Mouse (Mus musculus): ENCODE measurements around the gene Foxj3. TPM values are rescaled to one million over a fixed set of nuclear protein-coding genes. Genes with fewer than 3 reads are reported as not detected.
"Not testable (repeated sequence)": the region's sequence is repeated elsewhere in the genome, so short reads cannot be mapped to it uniquely, and the experiment has no call there.

Foxj3 gene
- polyA plus RNA-seq, 1 experiment: 2.4 TPM

GRCm38 (mm10) chr4:119599605-119600004 is 62.8 kb downstream of the Foxj3 start:
- no peak overlapping the region for H3K4me3 ChIP-seq (replicated peaks)
- no peaks in the 10 kb centered on the region for H3K27me3 ChIP-seq (replicated peaks)
- no peaks in the 10 kb centered on the region for H3K9me3 ChIP-seq
- H3K4me1 ChIP-seq: peaks cover 4% of the 10 kb centered on the region; the same call in 1 of the 2 replicates
- TF ChIP-seq GATA1 (IDR thresholded peaks at IDR 0.05; ENCODE audit: borderline replicate concordance, low read length) (no peak), FLI1 (IDR thresholded peaks at IDR 0.05; ENCODE audit: low read length) (no peak)
- peaks cover 26% of the 10 kb centered on the region for H3K36me3 ChIP-seq (replicated peaks; ENCODE audit: low read length)

- H3K4me3 ChIP-seq (replicated peaks): peak overlapping the region; percentile 38
- peaks cover 36% of the 10 kb centered on the region for H3K36me3 ChIP-seq (replicated peaks; ENCODE audit: low read length)
- peaks cover 27% of the 10 kb centered on the region for H3K4me1 ChIP-seq
- no peaks in the 10 kb centered on the region for H3K9me3 ChIP-seq
- TF ChIP-seq GATA1 (IDR thresholded peaks at IDR 0.05; ENCODE audit: borderline replicate concordance, low read length): no peak
- no peak for TF ChIP-seq FLI1 (IDR thresholded peaks at IDR 0.05; ENCODE audit: low read length)
- H3K27me3 ChIP-seq (replicated peaks): no peaks in the 10 kb centered on the region
Measured at GRCm38 (mm10) chr4:119609488-119609887, 72.7 kb downstream of the Foxj3 start.

DNA sequence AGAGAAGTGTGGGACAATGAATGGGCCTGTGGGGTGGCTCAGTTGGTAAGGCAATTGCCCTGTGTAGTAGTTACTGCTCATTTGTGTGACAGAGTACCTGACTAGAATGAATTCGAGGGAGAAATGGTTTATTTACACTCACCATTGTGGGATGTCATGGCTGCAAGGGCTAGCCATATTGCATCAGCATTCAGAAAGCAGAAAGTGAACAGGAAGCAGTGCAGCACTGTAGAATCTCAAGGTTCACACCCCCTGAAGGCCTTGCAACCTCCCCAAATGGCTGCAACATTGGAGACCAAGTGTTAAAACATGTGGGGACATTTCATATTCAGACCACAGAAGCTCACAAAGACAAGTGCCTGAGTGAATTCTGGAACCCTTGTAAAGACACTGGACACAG is 77.3 kb downstream of the Foxj3 start:
- Histone ChIP-seq H3K27me3 (replicated peaks) (no peaks in the 10 kb centered on the region), H3K36me3 (replicated peaks; ENCODE audit: low read length) (peaks cover 32% of the 10 kb centered on the region), H3K4me1 (peaks cover 24% of the 10 kb centered on the region), H3K9me3 (no peaks in the 10 kb centered on the region), H3K4me3 (replicated peaks) (no peak overlapping the region)
- TF ChIP-seq GATA1 (IDR thresholded peaks at IDR 0.05; ENCODE audit: borderline replicate concordance, low read length) (no peak), FLI1 (IDR thresholded peaks at IDR 0.05; ENCODE audit: low read length) (no peak)

DNA sequence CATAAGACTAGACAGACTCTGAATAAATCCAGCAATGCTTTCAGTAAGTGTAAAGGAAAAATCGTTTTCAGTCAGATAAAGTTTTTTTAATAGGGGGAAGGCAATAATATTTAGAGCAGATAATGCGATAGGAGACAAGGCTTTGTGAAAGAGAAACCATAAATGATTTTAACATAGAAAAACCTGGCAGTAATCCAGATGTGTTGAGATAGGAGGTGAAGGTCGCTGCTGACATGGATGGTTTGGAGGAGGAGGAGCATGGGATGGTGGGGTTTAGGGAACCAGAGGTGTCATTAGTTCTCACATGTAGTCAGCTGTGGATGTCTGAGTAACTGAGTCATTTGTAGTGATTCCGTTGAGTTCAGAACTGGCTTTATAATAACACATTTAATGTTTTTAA is 77.9 kb downstream of the Foxj3 start:
- H3K36me3 ChIP-seq (replicated peaks; ENCODE audit: low read length): peaks cover 36% of the 10 kb centered on the region
- no peaks in the 10 kb centered on the region for H3K27me3 ChIP-seq (replicated peaks)
- TF ChIP-seq FLI1 (IDR thresholded peaks at IDR 0.05; ENCODE audit: low read length) (no peak), GATA1 (IDR thresholded peaks at IDR 0.05; ENCODE audit: borderline replicate concordance, low read length) (no peak)
- H3K4me3 ChIP-seq (replicated peaks): no peak overlapping the region
- peaks cover 18% of the 10 kb centered on the region for H3K4me1 ChIP-seq
- H3K9me3 ChIP-seq: no peaks in the 10 kb centered on the region

DNA sequence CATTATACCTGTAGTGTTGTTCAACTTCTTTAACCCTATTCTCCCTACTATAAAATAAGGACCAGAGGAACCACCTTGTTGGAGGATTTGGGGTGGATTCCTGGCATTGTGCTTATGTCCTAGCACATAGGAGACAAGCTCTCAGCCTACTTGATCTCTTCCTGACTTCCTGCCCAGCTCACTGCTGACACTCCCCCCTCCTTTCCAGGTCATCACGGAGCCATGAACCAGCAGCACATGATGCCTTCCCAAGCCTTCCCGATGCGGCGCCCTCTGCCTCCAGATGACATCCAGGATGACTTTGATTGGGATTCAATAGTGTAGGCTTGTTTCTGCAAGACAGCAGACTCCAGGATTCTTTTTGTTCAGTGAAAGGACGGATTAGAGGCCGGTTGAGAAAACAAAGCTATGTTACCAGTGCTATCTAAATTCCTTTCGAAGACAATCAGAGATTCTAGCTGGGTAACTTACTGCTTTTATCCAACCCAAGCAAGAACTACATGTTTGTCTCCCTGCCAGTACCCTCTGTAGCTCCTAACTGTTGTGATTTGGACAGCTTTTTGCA is 89.4 kb downstream of the Foxj3 start:
- TF ChIP-seq GATA1 (IDR thresholded peaks at IDR 0.05; ENCODE audit: borderline replicate concordance, low read length): no peak
- no peak for TF ChIP-seq FLI1 (IDR thresholded peaks at IDR 0.05; ENCODE audit: low read length)
- H3K27me3 ChIP-seq (replicated peaks): no peaks in the 10 kb centered on the region
- no peak overlapping the region for H3K4me3 ChIP-seq (replicated peaks)
- H3K36me3 ChIP-seq (replicated peaks; ENCODE audit: low read length): peaks cover 75% of the 10 kb centered on the region
- H3K9me3 ChIP-seq: no peaks in the 10 kb centered on the region
- H3K4me1 ChIP-seq: peaks cover 6% of the 10 kb centered on the region

DNA sequence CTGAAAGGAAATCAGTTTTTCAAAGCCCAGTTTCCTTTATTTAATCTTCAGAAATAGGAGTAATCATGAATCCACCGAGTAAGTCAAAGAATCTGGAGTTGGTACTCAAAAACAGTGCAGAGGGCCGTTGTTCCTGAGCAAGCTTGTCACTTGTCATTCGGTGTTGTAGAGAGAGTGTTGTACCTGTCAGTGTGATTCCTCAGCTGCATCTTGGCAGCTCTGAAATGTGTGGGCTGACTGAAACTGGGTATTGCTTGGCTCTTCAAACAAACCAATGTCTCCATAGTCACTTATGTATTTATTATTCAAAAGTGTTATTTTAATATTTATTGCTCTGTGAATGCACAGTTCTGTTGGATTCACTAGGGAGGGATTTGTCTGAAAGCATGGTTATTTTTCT is 90.1 kb downstream of the Foxj3 start:
- Histone ChIP-seq H3K4me3 (replicated peaks) (no peak overlapping the region), H3K27me3 (replicated peaks) (no peaks in the 10 kb centered on the region), H3K36me3 (replicated peaks; ENCODE audit: low read length) (peaks cover 69% of the 10 kb centered on the region), H3K4me1 (peaks cover 13% of the 10 kb centered on the region), H3K9me3 (no peaks in the 10 kb centered on the region)
- TF ChIP-seq FLI1 (IDR thresholded peaks at IDR 0.05; ENCODE audit: low read length): no peak
- no peak for TF ChIP-seq GATA1 (IDR thresholded peaks at IDR 0.05; ENCODE audit: borderline replicate concordance, low read length)

- Histone ChIP-seq H3K36me3 (replicated peaks; ENCODE audit: low read length) (peaks cover 68% of the 10 kb centered on the region), H3K4me3 (replicated peaks) (no peak overlapping the region), H3K27me3 (replicated peaks) (no peaks in the 10 kb centered on the region), H3K9me3 (no peaks in the 10 kb centered on the region), H3K4me1 (peaks cover 18% of the 10 kb centered on the region)
- TF ChIP-seq FLI1 (IDR thresholded peaks at IDR 0.05; ENCODE audit: low read length) (no peak), GATA1 (IDR thresholded peaks at IDR 0.05; ENCODE audit: borderline replicate concordance, low read length) (no peak)
Measured at GRCm38 (mm10) chr4:119627317-119627716, 90.5 kb downstream of the Foxj3 start.

- H3K9me3 ChIP-seq; H3K4me3 ChIP-seq (replicated peaks); H3K27me3 ChIP-seq (replicated peaks): not testable (repeated sequence)
- peaks cover 67% of the 10 kb centered on the region for H3K36me3 ChIP-seq (replicated peaks; ENCODE audit: low read length)
- peaks cover 28% of the 10 kb centered on the region for H3K4me1 ChIP-seq
Measured at GRCm38 (mm10) chr4:119628363-119628762, 91.6 kb downstream of the Foxj3 start.

DNA sequence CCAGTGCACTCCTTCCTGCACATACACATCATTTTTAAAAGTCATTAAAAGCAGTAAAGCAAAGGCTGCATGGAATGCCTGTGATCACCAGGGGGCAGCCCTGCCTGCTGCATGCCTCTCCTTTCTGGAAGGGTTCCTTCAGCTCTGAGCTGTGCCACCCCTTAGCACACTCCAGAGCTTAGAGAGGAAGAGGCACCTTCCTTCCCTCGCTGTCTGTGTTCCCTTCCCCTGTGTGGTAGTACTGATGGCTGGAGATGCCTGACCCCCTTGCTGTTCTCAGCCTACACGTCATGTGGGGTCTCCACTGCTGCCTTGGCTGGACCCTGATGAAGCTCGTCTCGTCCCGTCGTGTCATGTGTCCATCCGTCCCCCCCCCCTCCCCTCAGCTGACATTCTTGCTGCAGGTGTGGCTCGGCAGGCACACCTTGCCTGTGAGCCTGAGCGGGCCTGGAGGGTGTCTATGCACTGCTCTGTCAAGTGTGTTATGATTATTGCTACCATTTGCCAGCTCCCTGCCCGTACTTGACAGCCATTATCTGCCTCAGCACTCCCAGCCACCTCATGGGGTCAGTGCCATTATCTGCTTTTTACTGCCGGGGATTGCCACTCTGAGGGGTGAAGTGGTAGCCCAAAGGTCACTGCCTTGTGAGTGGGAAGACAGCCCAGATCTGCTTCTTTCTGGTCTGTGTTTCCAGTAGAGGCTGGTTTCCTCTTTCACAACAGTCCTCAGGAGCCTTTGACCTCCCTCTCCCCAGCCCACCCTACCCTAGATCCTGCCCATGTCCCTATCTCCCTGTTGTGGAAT is 94.5 kb downstream of the Foxj3 start:
- Histone ChIP-seq H3K4me3 (replicated peaks) (peak overlapping the region; percentile 81), H3K4me1 (peaks cover 44% of the 10 kb centered on the region)

GRCm38 (mm10) chr4:119632721-119633120 is 95.9 kb downstream of the Foxj3 start:
- H3K9me3 ChIP-seq: no peaks in the 10 kb centered on the region
- TF ChIP-seq FLI1 (IDR thresholded peaks at IDR 0.05; ENCODE audit: low read length) (no peak), GATA1 (IDR thresholded peaks at IDR 0.05; ENCODE audit: borderline replicate concordance, low read length) (no peak)

More for the DNA sequence above, 94.5 kb downstream of the Foxj3 start:
- TF ChIP-seq FLI1 (IDR thresholded peaks at IDR 0.05; ENCODE audit: low read length) (no peak), GATA1 (IDR thresholded peaks at IDR 0.05; ENCODE audit: borderline replicate concordance, low read length) (no peak)
- no peaks in the 10 kb centered on the region for H3K9me3 ChIP-seq
- H3K27me3 ChIP-seq (replicated peaks): peaks cover 7% of the 10 kb centered on the region
- peaks cover 44% of the 10 kb centered on the region for H3K36me3 ChIP-seq (replicated peaks; ENCODE audit: low read length)

More at GRCm38 (mm10) chr4:119632721-119633120, 95.9 kb downstream of the Foxj3 start:
- Histone ChIP-seq H3K4me3 (replicated peaks) (no peak overlapping the region), H3K27me3 (replicated peaks) (peaks cover 21% of the 10 kb centered on the region), H3K36me3 (replicated peaks; ENCODE audit: low read length) (peaks cover 34% of the 10 kb centered on the region), H3K4me1 (peaks cover 50% of the 10 kb centered on the region)

Measured in megakaryocyte, embryonic 14.5 days (primary cell).